Mouse (Mus musculus) erythroblast, embryonic 14.5 days (primary cell): ENCODE data around the gene Parva. TPM values are rescaled to one million over a fixed set of nuclear protein-coding genes. Genes with fewer than 3 reads are reported as not detected.

Experiments
- H3K27me3 ChIP-seq: 2 replicates; pipeline ENCODE4 v1.6.1; 2012; ENCODE audit warnings: inconsistent platforms; ENCODE audit not compliant: control insufficient read depth
- H3K36me3 ChIP-seq: 2 replicates; pipeline ENCODE4 v1.6.1; 2012; ENCODE audit warnings: mild to moderate bottlenecking, inconsistent platforms; ENCODE audit not compliant: control insufficient read depth
- H3K4me1 ChIP-seq: 2 replicates; pipeline ENCODE4 v1.6.1; 2012; ENCODE audit warnings: inconsistent platforms; ENCODE audit not compliant: control insufficient read depth
- H3K4me3 ChIP-seq: replicated peaks from 2 replicates; pipeline ENCODE3; 2012; ENCODE audit warnings: moderate library complexity, mild to moderate bottlenecking, inconsistent platforms
- H3K9me3 ChIP-seq: 2 replicates; pipeline ENCODE4 v1.6.1; 2012; ENCODE audit warnings: low read length, inconsistent platforms, mixed read lengths; ENCODE audit not compliant: control insufficient read depth
- GATA1 ChIP-seq: IDR thresholded peaks from 2 replicates; pipeline ENCODE4 v1.6.1; 2012; ENCODE audit warnings: low read length, inconsistent platforms, mixed read lengths
- TAL1 ChIP-seq: IDR thresholded peaks from 3 replicates; pipeline ENCODE4 v1.6.1; 2012; ENCODE audit warnings: low read length, inconsistent platforms, mixed read lengths
- polyA plus RNA-seq: library from polyadenylated mRNA; stranded (reverse); fragments of >175 nt; gene quantifications from 2 replicates; pipeline ENCODE4 v1.2.3, GENCODE M21; 2012

Parva gene
- polyA plus RNA-seq, 1 experiment, result 0.03 TPM

GRCm38 (mm10) chr7:112635936-112636335 lies 208.6 kb downstream of the Parva start:
- H3K4me3 ChIP-seq, result no peak overlapping the region
- H3K4me1 ChIP-seq, result no peaks in the 10 kb centered on the region
- TF ChIP-seq GATA1 (no peak), TAL1 (no peak)
- no peaks in the 10 kb centered on the region for H3K36me3 ChIP-seq
- peaks cover 9% of the 10 kb centered on the region for H3K9me3 ChIP-seq
- no peaks in the 10 kb centered on the region for H3K27me3 ChIP-seq

Other genes with a start within 250 kb of the Parva start
- 0.02 TPM in 1 of 2 replicates, not detected in the other for gene Mical2, start 201.6 kb upstream of the Parva start, polyA plus RNA-seq